Mouse (Mus musculus) brain, embryonic 14.5 days (tissue): Measurements from ENCODE around the gene Degs2.

Experiments
- CTCF ChIP-seq: fragments of 200-500 bp; IDR thresholded peaks from 2 replicates; pipeline ENCODE4 v1.5.1; 2012; ENCODE audit warnings: inconsistent platforms, mild to moderate bottlenecking, moderate library complexity, borderline replicate concordance; ENCODE audit not compliant: insufficient read depth, insufficient read length; ENCODE audit errors: extremely low read depth
- POLR2A ChIP-seq: fragments of 200-500 bp; IDR thresholded peaks from 2 replicates; pipeline ENCODE4 v1.6.1; 2012; ENCODE audit warnings: mild to moderate bottlenecking, inconsistent platforms, borderline replicate concordance; ENCODE audit not compliant: poor library complexity, insufficient read depth, insufficient read length, severe bottlenecking; ENCODE audit errors: extremely low read depth

DNA sequence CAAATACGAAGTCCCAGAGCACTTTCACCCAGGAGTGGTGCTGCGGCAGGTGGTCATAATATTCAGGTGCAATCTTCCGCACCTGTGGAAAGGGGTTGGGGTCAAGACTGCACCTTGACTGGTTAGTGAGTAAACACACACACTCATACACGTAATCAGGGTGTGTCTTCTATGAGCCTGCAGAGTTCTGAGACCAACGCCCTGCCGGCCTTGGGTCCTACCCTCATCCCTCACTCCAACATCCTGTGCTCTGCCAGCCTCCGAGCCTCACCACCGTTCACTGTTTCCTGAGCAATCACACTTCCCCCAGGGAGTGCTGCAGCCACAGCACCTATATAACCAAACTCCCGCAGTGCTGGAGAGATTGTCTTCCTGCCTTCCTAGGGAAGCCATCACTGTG, 11.6 kb downstream of the Degs2 start:
- TF ChIP-seq CTCF: no peak
- no peak for TF ChIP-seq POLR2A
